Comparison of ENCODE assay signal across 17 mouse cellular contexts in genomic region chr17:6739266-6739665, GRCm38 (mm10). TPM values are rescaled to one million over a fixed set of nuclear protein-coding genes. Genes with fewer than 3 reads are reported as not detected.
DNase-seq lines count a peak whose midpoint lies in the region; ATAC-seq and TF ChIP-seq lines count a peak whose summit lies in the region.
"Had no signal": no experiment of that assay in that cellular context is flagged by ENCODE, and none has a peak within 500 bp of the region (broad histone marks: within the 10 kb centered on the region; RNA-seq: fewer than 3 reads in every experiment).

No protein-coding gene starts in this region.

- peaks cover 58% of the 10 kb centered on the region for H3K36me3 ChIP-seq in kidney, embryonic 15.5 days
- peaks cover 90 to 99% of the 10 kb centered on the region in 2 experiments for H3K36me3 ChIP-seq in CH12.LX (replicated peaks in 1 of 2; ENCODE audit: control insufficient read depth in 1 of 2, insufficient read depth in 1 of 2, low read length in 1 of 2)

- H3K27ac ChIP-seq in kidney, embryonic 15.5 days, result no peak overlapping the region
- no peak overlapping the region for H3K27ac ChIP-seq in CH12.LX (ENCODE audit: insufficient read depth, low read depth)
- H3K27ac ChIP-seq: lung, embryonic 15.5 days; neural tube, embryonic 12.5 days had no signal

- 89% methylated on average over 13 of the region's 13 CpGs for WGBS in kidney, embryonic 15.5 days

- no peak overlapping the region for H3K9ac ChIP-seq in kidney, embryonic 15.5 days
- no peak overlapping the region for H3K9ac ChIP-seq in CH12.LX (ENCODE audit: insufficient read depth, low read depth)
- H3K9ac ChIP-seq: lung, embryonic 15.5 days; neural tube, embryonic 12.5 days had no signal

- no peaks in the 10 kb centered on the region for H3K9me3 ChIP-seq in kidney, embryonic 15.5 days (replicated peaks)
- H3K9me3 ChIP-seq in CH12.LX (replicated peaks; ENCODE audit: low read length), result no peaks in the 10 kb centered on the region
- H3K9me3 ChIP-seq: lung, embryonic 15.5 days; neural tube, embryonic 12.5 days had no signal

- H3K4me3 ChIP-seq in kidney, embryonic 15.5 days (replicated peaks), result no peak overlapping the region
- H3K4me3 ChIP-seq in CH12.LX (replicated peaks in 1 of 3; ENCODE audit: low read depth in 2 of 3, low read length in 2 of 3, poor library complexity in 1 of 3), result no peak overlapping the region
- H3K4me3 ChIP-seq: lung, embryonic 15.5 days; neural tube, embryonic 12.5 days had no signal

- no peak for ATAC-seq in kidney, embryonic 15.5 days (replicated peaks; ENCODE audit: low FRiP score)
- ATAC-seq: forebrain, embryonic 14.5 days had no signal

- H3K4me2 ChIP-seq in kidney, embryonic 15.5 days, result no peak overlapping the region
- no peak overlapping the region for H3K4me2 ChIP-seq in CH12.LX (ENCODE audit: insufficient read depth, low read depth, poor library complexity, severe bottlenecking)
- H3K4me2 ChIP-seq: lung, embryonic 15.5 days; neural tube, embryonic 12.5 days had no signal

- peaks cover 38% of the 10 kb centered on the region for H3K4me1 ChIP-seq in kidney, embryonic 15.5 days
- peaks cover 0 to 16% of the 10 kb centered on the region in 2 experiments; a peak in 3 of 4 replicates for H3K4me1 ChIP-seq in CH12.LX (ENCODE audit: control insufficient read depth in 1 of 2, insufficient read depth in 2 of 2)

- TF ChIP-seq CTCF in CH12.LX (conservative IDR thresholded peaks at IDR 0.05 in 1 of 2, IDR thresholded peaks at IDR 0.05 in 1 of 2; ENCODE audit: low read depth in 2 of 2, low read length in 2 of 2), result no peak

- dilution Hi-C loops in CH12.LX (cut with MboI; ENCODE audit: extremely low pct_ligation_motif_present, extremely low pct_unique_long_range_greater_than_20kb, low sequenced_read_pairs), result no loop called here

- TF ChIP-seq POLR2A in CH12.LX (IDR thresholded peaks at IDR 0.05; ENCODE audit: low read depth, low read length), result no peak; the same call in 1 of the 2 replicates

- no peak for TF ChIP-seq RAD21 in CH12.LX (IDR thresholded peaks at IDR 0.05; ENCODE audit: low read depth, low read length)

- H3K79me2 ChIP-seq in CH12.LX (replicated peaks; ENCODE audit: control insufficient read depth, extremely low read depth, insufficient read depth, poor library complexity, severe bottlenecking), result no peaks in the 10 kb centered on the region

- TF ChIP-seq EP300 in CH12.LX (IDR thresholded peaks at IDR 0.05; ENCODE audit: low read length), result no peak

- no peaks in the 10 kb centered on the region for H3K27me3 ChIP-seq in kidney, embryonic 15.5 days
- no peaks in the 10 kb centered on the region for H3K27me3 ChIP-seq in CH12.LX (replicated peaks)
- H3K27me3 ChIP-seq: lung, embryonic 15.5 days; neural tube, embryonic 12.5 days had no signal

- in situ Hi-C loops in CH12.LX (cut with MboI; ENCODE audit: low pct_ligation_motif_present, low pct_unique_long_range_greater_than_20kb, low sequenced_read_pairs), result no loop called here

- DNase-seq in kidney, adult 11 months, result peak; percentile 42
- DNase-seq in ovary, adult 18-20 months (ENCODE audit: low spot score), result peak; percentile 1
- DNase-seq in ovary, postnatal 14 days (ENCODE audit: low spot score), result no peak
- DNase-seq in CH12.LX (ENCODE audit: extremely low read depth) (no peak), R1 (ENCODE audit: low read depth, low spot score) (peak; percentile 60)
- no peak for DNase-seq in layer of hippocampus, adult 9-10 months (ENCODE audit: low spot score)
- DNase-seq in gastrocnemius, postnatal 25 days, result no peak
- DNase-seq: adrenal gland, postnatal 14 days; gastrocnemius, postnatal 14 days; left cerebral cortex, postnatal 4 days; midbrain, embryonic 14.5 days; retina, postnatal 1 day; thymus, postnatal 36 days had no signal

TF ChIP-seq in CH12.LX, 34 proteins besides CTCF, POLR2A, EP300 and RAD21:
- TF ChIP-seq MXI1 (IDR thresholded peaks at IDR 0.05; ENCODE audit: low read depth, low read length) (no peak), POLR2AphosphoS2 (IDR thresholded peaks at IDR 0.05; ENCODE audit: low read depth, low read length) (0 out of 2 replicates have a peak, but pooled peaks have one; percentile 24), ZMIZ1 (IDR thresholded peaks at IDR 0.05; ENCODE audit: low read depth, low read length) (peak; percentile 36; the same call in 1 of the 2 replicates)
TF ChIP-seq in CH12.LX: peak in this region for 2.

RNA-seq across cellular contexts. Expression of gene Ezr, which starts 43.3 kb away (rescaled TPM):
- polyA plus RNA-seq in kidney, embryonic 15.5 days (2015; fragmentation: Nextera tagmentation; extraction: Ambion mirVana), result 182 and 184 TPM in 2 replicates
- 107 and 115 TPM in 2 replicates for total RNA-seq in CH12.LX (2012; rRNA removed)
- 123 and 139 TPM in 2 replicates for total RNA-seq in CH12.LX (2014; rRNA removed)
- 207 and 290 TPM in 2 replicates for polyA plus RNA-seq in CH12.LX (2012; ENCODE audit: insufficient read length, low read depth)
- 1 to 10 TPM; 2.2 to 2.9 TPM for total RNA-seq in gastrocnemius, postnatal 25 days (2021)

Comparison
In these comparisons a context has a peak if more than half of its experiments do, and no peak if none do; other contexts are left out.
1. DNase-seq: peak in kidney, adult 11 months (single experiment), ovary, adult 18-20 months (single experiment) and R1 (single experiment); none in ovary, postnatal 14 days (single experiment), CH12.LX (single experiment), layer of hippocampus, adult 9-10 months (single experiment) and gastrocnemius, postnatal 25 days (single experiment).
2. RNA of gene Ezr, which starts 43.3 kb away (total RNA-seq): 107 to 139 TPM in CH12.LX; 2.2 to 2.9 TPM in gastrocnemius, postnatal 25 days; every median in the first group is over 10 times any median in the second.